Mouse (Mus musculus) 3134 (cell line): ENCODE measurements around the gene Cux1.

ENCODE experiments used
- DNase-seq: peaks from one replicate; pipeline ENCODE4 v3.0.0-alpha.2; 2011; ENCODE audit warnings: low spot score; ENCODE audit not compliant: insufficient read length; ENCODE audit errors: extremely low read depth

Cux1 gene

DNA sequence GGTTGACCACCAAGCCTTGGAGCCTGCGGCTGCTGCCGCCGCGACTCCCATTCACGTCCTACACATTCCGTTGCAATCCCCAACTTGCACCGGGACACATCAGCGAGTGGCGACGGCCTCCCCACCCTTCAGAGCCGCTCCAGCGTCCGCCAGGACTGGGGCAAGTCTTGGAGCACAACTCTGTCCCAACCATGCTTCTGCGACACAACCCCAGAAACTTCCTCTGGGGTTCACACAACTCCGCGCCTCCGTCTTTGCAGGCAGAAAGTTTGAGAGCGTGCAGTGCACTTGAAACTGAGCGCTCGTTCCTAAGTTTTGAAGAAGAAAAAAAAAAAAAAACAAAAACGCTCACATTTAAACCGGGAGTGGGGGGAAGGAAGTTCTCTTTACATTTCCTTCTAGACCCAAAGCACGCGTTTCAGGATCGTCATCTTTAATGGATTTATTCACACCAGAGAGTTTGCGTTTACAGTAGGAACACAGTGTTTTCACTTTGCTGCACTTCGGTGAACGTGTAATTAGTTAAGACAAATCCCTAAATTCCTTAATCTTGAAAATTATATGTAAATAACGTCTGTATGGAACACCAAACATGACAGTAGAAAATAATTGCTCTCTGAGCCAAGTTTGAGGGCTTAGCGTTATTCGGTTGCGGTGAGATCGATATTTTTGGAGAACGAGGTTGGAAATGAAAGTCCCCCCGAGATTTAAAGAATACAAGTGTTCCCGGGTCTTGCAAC lies 906 bp upstream of the Cux1 start:
- DNase-seq, result peak; percentile 86

- no peak for DNase-seq
Measured at GRCm38 (mm10) chr5:136566812-136567175, 496 bp downstream of the Cux1 start.

DNA sequence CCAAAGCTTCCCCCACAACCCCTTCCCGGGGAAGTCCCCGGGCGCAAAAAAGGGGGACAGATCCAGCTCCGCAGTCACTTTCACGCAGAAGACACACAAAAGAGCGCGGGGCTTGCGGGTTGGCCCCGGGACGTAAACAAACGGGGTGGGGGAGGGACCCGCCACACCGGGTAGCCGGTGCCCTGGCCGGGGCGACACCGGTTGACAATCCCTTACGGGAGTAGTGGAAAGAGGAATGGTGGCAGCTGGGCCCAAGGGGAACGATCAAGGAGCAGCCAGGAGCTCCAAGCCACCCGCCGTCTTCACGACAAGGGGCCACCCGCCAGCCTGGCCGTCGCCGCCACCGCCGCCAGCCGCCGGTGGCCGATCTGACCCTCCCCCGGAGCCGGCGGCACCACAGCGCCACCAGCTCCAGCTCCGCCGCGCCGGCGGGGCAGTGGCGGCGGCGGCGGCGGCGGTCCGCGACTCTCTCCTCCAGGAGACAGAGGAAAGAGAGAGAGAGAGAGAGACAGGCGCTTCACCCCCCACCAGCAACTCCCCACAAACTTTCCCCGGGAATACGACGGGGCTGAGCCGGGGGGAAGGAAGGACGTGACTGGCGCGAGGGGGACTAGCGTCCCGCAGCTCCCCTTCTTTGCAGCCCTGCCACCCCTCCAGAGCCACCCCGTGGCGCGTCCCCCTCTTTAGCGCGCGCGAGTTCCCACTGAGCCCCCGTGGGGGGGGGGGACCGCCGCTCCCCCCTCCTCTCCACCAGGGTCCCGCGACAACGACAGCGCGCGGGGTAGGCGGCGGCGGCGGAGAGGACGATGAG lies 1.1 kb downstream of the Cux1 start:
- peak; percentile 71 for DNase-seq

DNA sequence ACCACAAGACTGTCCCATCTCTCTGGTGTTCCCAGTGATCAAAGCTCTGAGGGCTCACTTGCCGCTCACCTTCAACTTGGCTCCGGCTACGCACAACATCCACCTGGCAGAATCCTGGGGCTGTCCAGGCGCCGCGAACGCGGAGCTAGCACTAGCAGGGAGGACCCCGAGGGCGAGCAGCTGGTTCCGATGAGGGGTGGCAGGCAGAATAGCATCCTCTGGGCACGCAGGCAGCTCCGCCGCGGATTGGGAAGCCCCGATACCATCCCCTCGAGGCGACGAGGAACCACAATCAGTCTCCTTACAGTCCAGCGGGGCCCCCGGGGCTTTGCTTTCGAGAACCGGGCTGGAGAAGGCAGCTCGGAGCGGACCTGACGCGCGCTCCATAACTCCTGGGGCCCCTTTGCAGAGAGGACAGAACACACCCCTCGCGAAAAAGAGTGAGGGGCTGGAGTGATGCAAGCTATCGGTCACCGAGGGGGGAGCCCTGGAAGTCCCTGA lies 1.9 kb downstream of the Cux1 start:
- DNase-seq, result peak; percentile 55

- DNase-seq, result no peak
Measured at GRCm38 (mm10) chr5:136564613-136565299, 2.5 kb downstream of the Cux1 start.

DNA sequence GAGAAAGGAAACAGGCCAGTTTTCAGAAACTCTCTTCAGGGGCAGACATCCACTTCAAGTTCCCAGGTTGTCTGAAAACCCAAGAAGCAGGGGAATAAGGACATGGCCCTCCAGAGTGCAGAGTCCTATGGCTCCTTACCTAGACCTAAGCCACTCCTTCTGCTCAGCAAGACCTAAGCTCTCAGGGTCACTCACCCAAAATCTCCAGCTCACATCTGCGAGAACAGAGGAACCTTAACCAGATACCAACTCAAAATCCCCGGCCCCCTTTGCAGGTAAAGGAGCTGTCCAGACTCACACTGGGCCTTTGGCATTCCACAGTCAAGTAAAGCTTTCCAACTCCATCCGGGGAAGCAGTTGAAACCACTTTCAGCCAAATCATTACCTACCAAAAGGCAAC lies 3.3 kb downstream of the Cux1 start:
- DNase-seq, result no peak

- no peak for DNase-seq
Measured at GRCm38 (mm10) chr5:136563104-136563503, 4.2 kb downstream of the Cux1 start.

DNA sequence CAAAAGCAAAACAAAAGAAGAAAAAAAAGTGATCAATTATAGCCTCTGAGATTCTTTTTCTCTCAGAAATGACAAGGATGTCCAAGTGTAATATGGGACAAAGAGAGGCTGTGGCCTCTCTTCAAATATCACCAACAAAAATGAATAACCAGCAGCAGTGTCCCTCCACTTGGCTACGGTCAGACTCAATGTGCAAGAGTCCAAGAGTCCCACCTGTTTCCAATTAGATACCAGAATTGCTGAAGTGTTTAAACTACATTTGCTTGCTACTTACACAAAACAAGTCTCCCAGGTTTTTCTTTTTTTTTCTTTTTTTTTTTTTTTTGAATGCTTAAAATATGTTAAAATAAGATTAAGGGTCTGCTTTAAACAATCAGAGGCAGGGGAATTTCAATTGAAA lies 5.1 kb downstream of the Cux1 start:
- no peak for DNase-seq

- no peak for DNase-seq
Measured at GRCm38 (mm10) chr5:136561641-136562040, 5.6 kb downstream of the Cux1 start.

DNA sequence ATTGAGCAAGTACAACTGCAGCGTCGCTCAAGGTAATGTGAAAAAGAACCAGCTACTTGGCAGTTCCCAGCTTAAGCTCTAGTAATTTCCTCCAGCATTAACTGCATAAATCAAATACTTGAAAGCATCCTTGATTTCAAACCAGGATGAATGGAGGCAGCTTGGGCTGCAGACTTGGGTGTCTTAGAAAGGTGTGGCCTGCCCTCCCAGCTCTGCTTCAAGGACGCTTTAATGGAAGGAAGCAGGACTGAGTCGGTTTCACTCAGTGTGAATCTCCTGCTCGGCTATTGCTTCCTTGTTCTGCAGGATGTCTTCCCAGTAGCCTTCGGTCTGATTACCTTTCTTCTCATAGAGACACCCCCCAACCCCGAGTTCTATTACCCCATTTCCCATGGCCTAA lies 6.6 kb downstream of the Cux1 start:
- DNase-seq, result no peak

GRCm38 (mm10) chr5:136557446-136557845 lies 9.8 kb downstream of the Cux1 start:
- DNase-seq, result no peak

GRCm38 (mm10) chr5:136556328-136557262 lies 10.7 kb downstream of the Cux1 start:
- DNase-seq, result no peak

- peak; percentile 66 for DNase-seq
Measured at GRCm38 (mm10) chr5:136555703-136556102, 11.6 kb downstream of the Cux1 start.

- DNase-seq, result no peak
Measured at GRCm38 (mm10) chr5:136552832-136553231, 14.5 kb downstream of the Cux1 start.

- DNase-seq, result no peak
Measured at GRCm38 (mm10) chr5:136552093-136552492, 15.2 kb downstream of the Cux1 start.

DNA sequence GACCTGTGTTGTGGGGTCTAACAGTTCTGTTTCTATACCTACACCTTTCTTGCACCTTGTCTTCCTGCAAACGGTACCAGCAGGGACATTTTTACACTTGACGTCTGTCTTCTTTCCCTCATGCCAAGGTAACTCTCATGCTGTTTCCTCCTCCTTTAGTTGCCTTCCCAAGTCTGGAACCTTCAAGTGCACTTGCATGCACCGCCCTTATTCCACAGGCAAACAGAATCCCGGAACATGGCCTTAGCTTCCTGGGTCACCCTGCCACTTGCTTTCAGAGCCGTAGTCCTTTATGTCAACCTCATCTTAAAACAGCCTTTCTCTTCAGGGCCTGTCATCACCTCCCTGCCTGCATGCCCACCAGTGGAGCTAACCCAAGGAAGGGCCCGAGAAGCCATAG lies 15.7 kb downstream of the Cux1 start:
- DNase-seq, result no peak

DNA sequence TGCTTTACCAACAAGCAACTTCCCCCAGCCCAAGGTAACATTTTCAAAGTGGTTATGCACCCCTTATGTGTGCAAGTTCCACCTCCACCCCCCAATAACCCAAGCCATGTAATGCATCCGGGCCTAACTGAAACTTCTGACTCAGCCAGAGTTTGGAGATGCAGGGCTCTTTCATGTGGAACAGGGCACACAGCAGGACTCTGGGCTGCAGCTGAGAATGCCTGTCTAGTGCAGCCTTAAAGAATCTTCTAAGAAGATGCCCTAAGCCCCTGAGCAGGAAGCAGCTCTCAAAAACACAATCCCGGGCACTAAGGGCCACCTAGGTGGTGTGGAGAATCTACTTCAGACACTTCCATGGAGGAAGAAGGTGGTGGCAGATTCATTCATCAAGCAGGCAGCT lies 16.6 kb downstream of the Cux1 start:
- no peak for DNase-seq

DNA sequence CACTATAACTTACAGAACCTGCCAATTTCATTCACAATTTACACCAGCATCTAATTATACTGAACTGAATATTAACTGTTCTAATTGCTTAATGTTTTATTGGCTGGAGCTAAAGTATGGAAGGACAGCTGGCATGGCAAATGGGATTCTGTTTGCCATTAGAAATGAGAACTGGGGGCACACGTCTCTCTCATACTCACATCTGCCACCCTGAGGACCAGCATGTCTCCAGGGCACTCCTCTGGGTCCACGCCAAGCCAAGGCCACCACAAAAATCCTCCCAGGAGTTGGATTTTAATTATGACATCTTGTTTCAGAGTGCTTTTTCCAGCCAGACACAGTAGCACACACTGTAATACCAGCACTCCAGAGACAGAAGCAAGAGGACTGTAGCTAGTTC lies 18.5 kb downstream of the Cux1 start:
- peak; percentile 40 for DNase-seq

GRCm38 (mm10) chr5:136545061-136545460 lies 22.2 kb downstream of the Cux1 start:
- DNase-seq, result no peak

DNA sequence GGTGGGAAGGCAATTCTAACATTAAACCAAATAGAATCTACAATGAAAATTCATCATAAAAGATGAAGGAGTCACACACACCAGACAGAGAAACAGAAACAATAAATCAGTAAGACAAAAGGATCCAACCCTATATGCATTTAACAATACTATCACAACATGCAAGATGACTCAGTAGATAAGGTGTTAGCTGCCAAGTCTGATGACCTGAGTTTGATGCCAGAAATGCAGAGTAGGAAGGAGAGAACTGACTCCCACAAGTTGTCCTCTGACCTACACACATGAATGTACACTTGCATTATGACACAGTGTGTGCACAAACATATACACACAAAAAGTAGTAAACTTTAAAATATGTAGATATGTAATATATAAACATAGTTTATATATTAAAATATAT lies 24.1 kb downstream of the Cux1 start:
- no peak for DNase-seq
